Mouse (Mus musculus) neural tube, embryonic 13.5 days (tissue): Measurements from ENCODE around the gene Col4a4. TPM values are rescaled to one million over a fixed set of nuclear protein-coding genes. Genes with fewer than 3 reads are reported as not detected.
A peak's percentile ranks its signal among the peaks of the same experiment; 100 is the strongest.

Source experiments
- ATAC-seq: fragments of 200-750 bp; cut with Nextera tagmentation; 2 replicates; pipeline ENCODE4 v1.8.0; 2017; ENCODE audit warnings: low read depth, mild to moderate bottlenecking, moderate TSS enrichment, moderate library complexity
- H3K27ac ChIP-seq: fragments of 300-500 bp; sonication (generic); replicated peaks from 2 replicates; pipeline ENCODE4 v1.5.1; 2015; ENCODE audit warnings: moderate library complexity, mild to moderate bottlenecking, inconsistent platforms
- H3K27me3 ChIP-seq: fragments of 300-500 bp; sonication (generic); 2 replicates; pipeline ENCODE4 v1.6.1; 2015; ENCODE audit warnings: mild to moderate bottlenecking, inconsistent platforms
- H3K36me3 ChIP-seq: fragments of 300-500 bp; sonication (generic); 2 replicates; pipeline ENCODE4 v1.6.1; 2015; ENCODE audit warnings: mild to moderate bottlenecking, inconsistent platforms
- H3K4me1 ChIP-seq: fragments of 300-500 bp; sonication (generic); replicated peaks from 2 replicates; pipeline ENCODE4 v1.6.1; 2015; ENCODE audit warnings: inconsistent platforms
- H3K4me2 ChIP-seq: fragments of 300-500 bp; sonication (generic); 2 replicates; pipeline ENCODE4 v1.6.1; 2015; ENCODE audit warnings: inconsistent platforms, mild to moderate bottlenecking, moderate library complexity
- H3K4me3 ChIP-seq: fragments of 300-500 bp; sonication (generic); 2 replicates; pipeline ENCODE4 v1.5.1; 2015; ENCODE audit warnings: mild to moderate bottlenecking, inconsistent platforms
- H3K9ac ChIP-seq: fragments of 300-500 bp; sonication (generic); 2 replicates; pipeline ENCODE4 v1.6.1; 2015; ENCODE audit warnings: moderate library complexity, mild to moderate bottlenecking, inconsistent platforms
- H3K9me3 ChIP-seq: fragments of 300-500 bp; sonication (generic); 2 replicates; pipeline ENCODE4 v1.6.1; 2016; ENCODE audit warnings: inconsistent platforms
- WGBS: fragments of 180-500 bp; shearing (Covaris S2); methylation state at CpG from one replicate; pipeline ENCODE4 v1.1.7; 2015; 5-methylcytosine and 5-hydroxymethylcytosine counted together
- polyA plus RNA-seq: library from polyadenylated mRNA; unstranded; fragments of >200 nt; fragmentation: Nextera tagmentation; extraction: Ambion mirVana; gene quantifications from 2 replicates; pipeline ENCODE4 v1.2.1, GENCODE M21; 2015

The Col4a4 gene
- polyA plus RNA-seq, 1 experiment from 2014 or later: 0.24 TPM

GRCm38 (mm10) chr1:82527931-82528330 is 58.7 kb downstream of the Col4a4 start:
- 68% methylated on average over 4 of the region's 4 CpGs for WGBS
- no peak for ATAC-seq

GRCm38 (mm10) chr1:82491954-82492353 is 94.7 kb downstream of the Col4a4 start:
- WGBS: 94% methylated on average over 2 of the region's 2 CpGs
- Histone ChIP-seq H3K4me2 (no peak overlapping the region), H3K4me3 (no peak overlapping the region), H3K4me1 (0 out of 2 replicates have a peak, but pooled peaks cover 3% of the 10 kb centered on the region), H3K27me3 (no peaks in the 10 kb centered on the region), H3K9ac (no peak overlapping the region), H3K27ac (no peak overlapping the region), H3K9me3 (no peaks in the 10 kb centered on the region), H3K36me3 (no peaks in the 10 kb centered on the region)
- ATAC-seq: no peak

More at GRCm38 (mm10) chr1:82527931-82528330, 58.7 kb downstream of the Col4a4 start:
- Histone ChIP-seq H3K4me3 (no peak overlapping the region), H3K9ac (no peak overlapping the region), H3K36me3 (no peaks in the 10 kb centered on the region), H3K4me2 (no peak overlapping the region), H3K27ac (no peak overlapping the region), H3K4me1 (no peaks in the 10 kb centered on the region), H3K27me3 (no peaks in the 10 kb centered on the region), H3K9me3 (no peaks in the 10 kb centered on the region)

- Histone ChIP-seq H3K36me3 (no peaks in the 10 kb centered on the region), H3K4me1 (no peaks in the 10 kb centered on the region), H3K9ac (no peak overlapping the region), H3K9me3 (no peaks in the 10 kb centered on the region), H3K27ac (no peak overlapping the region), H3K4me3 (no peak overlapping the region), H3K27me3 (no peaks in the 10 kb centered on the region), H3K4me2 (no peak overlapping the region)
- 77% methylated on average over 4 of the region's 4 CpGs for WGBS
- no peak for ATAC-seq
Measured at GRCm38 (mm10) chr1:82486371-82486770, 100.3 kb downstream of the Col4a4 start.

- H3K4me2 ChIP-seq: no peak overlapping the region
Measured at GRCm38 (mm10) chr1:82482371-82482770, 104.3 kb downstream of the Col4a4 start.

GRCm38 (mm10) chr1:82479696-82480487 is 106.8 kb downstream of the Col4a4 start:
- H3K27me3 ChIP-seq: no peaks in the 10 kb centered on the region
- H3K4me2 ChIP-seq: no peak overlapping the region
- no peak overlapping the region for H3K9ac ChIP-seq
- no peak overlapping the region for H3K4me3 ChIP-seq
- no peak for ATAC-seq
- no peaks in the 10 kb centered on the region for H3K36me3 ChIP-seq
- no peak overlapping the region for H3K27ac ChIP-seq
- WGBS: 86% methylated on average over 12 of the region's 12 CpGs
- no peaks in the 10 kb centered on the region for H3K9me3 ChIP-seq
- peaks cover 24% of the 10 kb centered on the region for H3K4me1 ChIP-seq

More at GRCm38 (mm10) chr1:82482371-82482770, 104.3 kb downstream of the Col4a4 start:
- Histone ChIP-seq H3K27me3 (no peaks in the 10 kb centered on the region), H3K4me3 (no peak overlapping the region), H3K36me3 (no peaks in the 10 kb centered on the region), H3K9ac (no peak overlapping the region), H3K27ac (no peak overlapping the region), H3K9me3 (no peaks in the 10 kb centered on the region), H3K4me1 (0 out of 2 replicates have a peak, but pooled peaks cover 5% of the 10 kb centered on the region)
- no peak for ATAC-seq
- WGBS: 82% methylated on average over 7 of the region's 7 CpGs

- Histone ChIP-seq H3K4me1 (peaks cover 40% of the 10 kb centered on the region), H3K27ac (no peak overlapping the region), H3K36me3 (no peaks in the 10 kb centered on the region), H3K27me3 (no peaks in the 10 kb centered on the region), H3K4me3 (no peak overlapping the region), H3K9me3 (no peaks in the 10 kb centered on the region), H3K9ac (no peak overlapping the region), H3K4me2 (peak overlapping the region; percentile 30)
- 7% methylated on average over 9 of the region's 9 CpGs for WGBS
- no peak for ATAC-seq
Measured at GRCm38 (mm10) chr1:82476746-82477145, 109.9 kb downstream of the Col4a4 start.

- no peak overlapping the region for H3K9ac ChIP-seq
- no peaks in the 10 kb centered on the region for H3K9me3 ChIP-seq
- H3K36me3 ChIP-seq: no peaks in the 10 kb centered on the region
- H3K4me1 ChIP-seq: peaks cover 40% of the 10 kb centered on the region
- WGBS: 29% methylated on average over 11 of the region's 11 CpGs
- no peak overlapping the region for H3K27ac ChIP-seq
- H3K27me3 ChIP-seq: no peaks in the 10 kb centered on the region
- H3K4me3 ChIP-seq: no peak overlapping the region
- peak overlapping the region; percentile 30 for H3K4me2 ChIP-seq
- peak; percentile 54; the same call in 1 of the 2 replicates for ATAC-seq
Measured at GRCm38 (mm10) chr1:82476256-82476655, 110.4 kb downstream of the Col4a4 start.

- Histone ChIP-seq H3K9ac (no peak overlapping the region), H3K9me3 (no peaks in the 10 kb centered on the region), H3K4me2 (peak overlapping the region; percentile 30), H3K36me3 (no peaks in the 10 kb centered on the region), H3K4me3 (no peak overlapping the region), H3K4me1 (peaks cover 40% of the 10 kb centered on the region), H3K27me3 (no peaks in the 10 kb centered on the region), H3K27ac (no peak overlapping the region)
- WGBS: 53% methylated on average over 4 of the region's 4 CpGs
- ATAC-seq: no peak
Measured at GRCm38 (mm10) chr1:82475821-82476220, 110.8 kb downstream of the Col4a4 start.

- Histone ChIP-seq H3K4me1 (peaks cover 38% of the 10 kb centered on the region), H3K27ac (no peak overlapping the region), H3K36me3 (no peaks in the 10 kb centered on the region), H3K9me3 (no peaks in the 10 kb centered on the region), H3K27me3 (no peaks in the 10 kb centered on the region), H3K4me2 (no peak overlapping the region), H3K9ac (no peak overlapping the region), H3K4me3 (no peak overlapping the region)
- ATAC-seq: no peak
- WGBS: 39% methylated on average over 5 of the region's 5 CpGs
Measured at GRCm38 (mm10) chr1:82475254-82475653, 111.4 kb downstream of the Col4a4 start.

- Histone ChIP-seq H3K27me3 (no peaks in the 10 kb centered on the region), H3K9ac (no peak overlapping the region), H3K4me3 (no peak overlapping the region), H3K4me1 (peaks cover 34% of the 10 kb centered on the region), H3K9me3 (no peaks in the 10 kb centered on the region), H3K27ac (peak overlapping the region; percentile 57), H3K4me2 (no peak overlapping the region), H3K36me3 (no peaks in the 10 kb centered on the region)
- peak; percentile 71 for ATAC-seq
- WGBS: 15% methylated on average over 4 of the region's 4 CpGs
Measured at GRCm38 (mm10) chr1:82474461-82474961, 112.1 kb downstream of the Col4a4 start.

GRCm38 (mm10) chr1:82473467-82473866 is 113.2 kb downstream of the Col4a4 start:
- no peak overlapping the region for H3K4me2 ChIP-seq
- no peak overlapping the region for H3K4me3 ChIP-seq
- no peaks in the 10 kb centered on the region for H3K9me3 ChIP-seq
- H3K36me3 ChIP-seq: no peaks in the 10 kb centered on the region
- no peak overlapping the region for H3K9ac ChIP-seq
- peaks cover 34% of the 10 kb centered on the region for H3K4me1 ChIP-seq
- no peak overlapping the region for H3K27ac ChIP-seq
- no peaks in the 10 kb centered on the region for H3K27me3 ChIP-seq
- no peak for ATAC-seq

GRCm38 (mm10) chr1:82470516-82471225 is 116.0 kb downstream of the Col4a4 start:
- Histone ChIP-seq H3K4me1 (peaks cover 21% of the 10 kb centered on the region), H3K4me2 (no peak overlapping the region), H3K27ac (no peak overlapping the region), H3K4me3 (no peak overlapping the region), H3K9me3 (no peaks in the 10 kb centered on the region), H3K9ac (no peak overlapping the region), H3K27me3 (no peaks in the 10 kb centered on the region), H3K36me3 (no peaks in the 10 kb centered on the region)
- 91% methylated on average over 10 of the region's 10 CpGs for WGBS
- no peak for ATAC-seq
